Mouse (Mus musculus) cerebellum, adult (tissue): ENCODE measurements around the gene Olfr1351.
"Not testable (repeated sequence)": the region's sequence is repeated elsewhere in the genome, so short reads cannot be mapped to it uniquely, and the experiment has no call there.

Experiments used
- ATAC-seq: cut with Nextera tagmentation; 2 replicates; pipeline ENCODE4 v1.9.2; 2017; ENCODE audit warnings: mild to moderate bottlenecking, moderate library complexity, mixed read lengths; ENCODE audit not compliant: insufficient number of reproducible peaks, low FRiP score, low TSS enrichment

The Olfr1351 gene

DNA sequence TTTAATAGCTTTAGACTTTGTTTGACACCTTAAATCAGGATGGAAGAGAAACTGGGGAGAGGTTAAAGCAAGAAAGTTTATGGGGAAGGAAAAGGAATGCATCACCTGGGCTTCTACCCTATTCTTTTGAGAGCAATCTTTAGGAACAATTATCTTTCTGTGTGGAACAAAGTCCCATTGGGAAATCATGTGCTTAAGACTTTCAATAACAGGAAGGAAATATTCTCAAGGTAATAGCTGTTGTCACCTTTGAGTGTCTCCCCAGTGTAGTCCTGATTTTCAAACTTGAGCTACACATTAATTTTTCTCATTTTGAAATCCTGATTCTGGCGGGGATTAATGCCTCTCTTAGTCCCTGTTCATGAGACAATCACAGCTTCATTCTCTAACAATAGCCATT lies at the start of gene Olfr1351:
Gene Olfr1351, plus strand, starts transcription at position 301 of the 400 bp plus-strand sequence.
- ATAC-seq: no peak

DNA sequence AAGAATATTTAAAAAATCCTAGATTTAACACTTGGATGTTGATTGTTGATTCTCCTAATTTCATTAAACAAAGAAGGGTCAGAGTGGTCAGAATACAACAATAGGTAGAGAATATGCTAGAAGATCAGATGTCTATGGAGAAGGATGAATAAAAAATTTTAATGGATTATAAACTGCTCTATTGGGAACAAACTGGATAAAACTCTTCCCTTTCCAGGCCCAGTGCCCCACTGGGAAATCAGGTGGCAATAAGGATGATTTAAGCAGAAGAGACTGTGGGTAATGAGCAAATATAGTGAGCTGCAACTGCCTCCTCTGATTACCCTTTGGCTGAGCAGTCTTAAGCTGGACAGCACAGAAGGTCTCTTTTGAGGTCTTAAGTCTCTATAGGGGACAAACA lies 49.3 kb upstream of the Olfr1351 start, which contains the start of gene Olfr1353:
Gene Olfr1353, plus strand, starts transcription at position 301 of the 400 bp plus-strand sequence.
- not testable (repeated sequence) for ATAC-seq

DNA sequence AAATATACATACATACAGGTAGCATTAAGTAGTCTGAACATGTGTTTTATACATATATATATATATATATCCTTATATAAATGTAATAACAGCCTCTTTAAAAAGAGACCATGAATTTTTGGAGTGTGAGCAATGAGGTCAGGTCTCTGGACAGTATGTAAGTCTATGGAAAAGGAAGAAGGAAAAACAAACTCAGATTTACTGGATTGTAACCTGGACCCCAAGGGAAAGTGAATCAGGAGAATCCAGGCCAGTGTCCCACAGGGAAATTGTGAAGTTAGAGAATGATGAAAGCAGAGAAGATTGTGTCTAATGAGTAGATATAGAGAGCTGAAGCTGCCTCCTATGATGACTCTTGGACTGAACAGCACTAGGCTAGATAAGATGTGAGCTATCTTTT lies 31.5 kb upstream of the Olfr1351 start, which contains the start of gene Olfr1352:
Gene Olfr1352, plus strand, starts transcription at position 301 of the 400 bp plus-strand sequence.
- ATAC-seq: no peak

DNA sequence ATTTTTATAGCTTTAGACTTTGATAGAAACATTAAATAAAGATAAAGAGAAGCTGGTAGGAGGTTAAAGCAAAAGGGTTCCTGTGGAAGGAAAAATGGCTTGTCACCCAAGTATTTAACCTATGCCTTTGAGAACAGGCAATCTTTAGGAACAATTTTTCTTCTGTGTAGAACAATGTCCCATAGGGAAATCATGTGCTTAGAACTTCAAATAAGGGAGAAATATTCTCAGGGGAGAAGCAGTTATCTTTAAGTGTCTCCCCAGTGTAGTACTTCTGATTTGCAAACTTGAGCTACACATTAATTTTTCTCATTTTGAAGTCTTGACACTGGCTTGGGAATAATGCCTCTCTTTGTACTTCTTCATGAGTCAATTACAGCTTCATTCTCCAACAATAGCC lies 16.2 kb downstream of the Olfr1351 start, which contains the start of gene Olfr57:
Gene Olfr57, plus strand, starts transcription at position 301 of the 400 bp plus-strand sequence.
- ATAC-seq: no peak

DNA sequence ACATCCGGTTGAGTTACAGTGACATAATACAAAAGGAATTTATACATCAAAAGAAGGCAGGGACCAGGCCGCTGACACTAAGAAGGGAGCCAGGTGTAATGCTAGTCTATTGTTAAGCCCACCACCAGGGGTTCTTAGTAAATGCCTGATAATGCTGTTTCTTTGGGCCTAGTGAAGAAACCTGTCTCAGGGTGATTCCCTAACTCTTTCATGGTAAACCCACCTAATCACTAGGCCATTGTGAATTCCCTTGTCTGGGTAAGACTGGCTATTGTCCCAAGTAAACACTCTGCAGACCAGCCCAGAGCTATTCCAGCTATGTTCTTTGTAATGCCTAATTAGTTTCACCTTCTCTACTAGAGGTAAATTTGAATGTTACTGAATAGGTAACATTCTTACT lies 30.2 kb downstream of the Olfr1351 start:
- not testable (repeated sequence) for ATAC-seq

DNA sequence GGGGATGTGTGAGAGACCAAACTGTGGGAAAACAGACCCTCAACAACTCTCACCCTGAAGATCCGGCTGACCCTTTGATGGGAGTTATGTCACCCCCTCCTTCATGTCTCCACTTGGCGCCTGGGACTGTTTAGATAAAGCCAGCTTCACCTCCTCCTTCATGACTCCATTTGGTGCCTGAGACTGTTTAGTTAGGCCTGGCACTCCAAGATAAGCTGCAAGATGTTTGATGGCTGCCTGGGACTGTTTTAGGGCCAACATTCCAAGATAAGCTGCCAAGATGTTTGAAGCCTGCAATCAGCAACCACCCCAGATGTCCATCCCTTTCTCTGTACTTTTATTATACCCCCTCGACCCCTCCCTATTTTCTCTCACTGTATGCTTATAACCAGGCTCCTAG lies 45.1 kb downstream of the Olfr1351 start:
- ATAC-seq: not testable (repeated sequence)
